Mouse (Mus musculus) heart, embryonic 14.5 days (tissue): ENCODE results near the gene Mgll. TPM values are rescaled to one million over a fixed set of nuclear protein-coding genes. Genes with fewer than 3 reads are reported as not detected.

Source experiments
- ATAC-seq: fragments of 200-750 bp; cut with Nextera tagmentation; 2 replicates; pipeline ENCODE4 v1.8.0; 2017; ENCODE audit warnings: low read depth, moderate TSS enrichment; ENCODE audit not compliant: insufficient number of reproducible peaks, insufficient read depth, low FRiP score
- H3K27ac ChIP-seq, 2 experiments: fragments of 200-500 bp in 1 of 2; fragments of 300-500 bp in 1 of 2; sonication (generic) in 1 of 2; replicated peaks in 1 of 2; 2 replicates each; pipeline ENCODE4 v1.5.1; 2012 to 2014; ENCODE audit warnings: low read depth in 2 of 2, low read length in 2 of 2, control low read depth in 1 of 2, mild to moderate bottlenecking in 1 of 2, mixed read lengths in 1 of 2; ENCODE audit not compliant: control insufficient read depth in 1 of 2, insufficient read depth in 1 of 2
- H3K27me3 ChIP-seq: fragments of 300-500 bp; sonication (generic); 2 replicates; pipeline ENCODE4 v1.6.1; 2014; ENCODE audit warnings: mild to moderate bottlenecking, low read length, control low read depth; ENCODE audit not compliant: control insufficient read depth, insufficient read depth
- H3K36me3 ChIP-seq: fragments of 300-500 bp; sonication (generic); 2 replicates; pipeline ENCODE4 v1.6.1; 2014; ENCODE audit warnings: mild to moderate bottlenecking, control low read depth, low read length, mixed read lengths; ENCODE audit not compliant: control insufficient read depth, insufficient read depth
- H3K4me1 ChIP-seq, 2 experiments: fragments of 200-500 bp in 1 of 2; fragments of 300-500 bp in 1 of 2; sonication (generic) in 1 of 2; 2 replicates each; pipeline ENCODE4 v1.6.1; 2012 to 2014; ENCODE audit warnings: low read length in 2 of 2, control low read depth in 1 of 2, mixed read lengths in 1 of 2; ENCODE audit not compliant: control insufficient read depth in 2 of 2, insufficient read depth in 2 of 2
- H3K4me2 ChIP-seq: fragments of 300-500 bp; sonication (generic); 2 replicates; pipeline ENCODE4 v1.6.1; 2014; ENCODE audit warnings: mild to moderate bottlenecking, low read length
- H3K4me3 ChIP-seq, 2 experiments: fragments of 200-500 bp in 1 of 2; fragments of 300-500 bp in 1 of 2; sonication (generic) in 1 of 2; 2 replicates each; pipeline ENCODE4 v1.5.1; 2012 to 2014; ENCODE audit warnings: low read length in 2 of 2, mild to moderate bottlenecking in 2 of 2, control low read depth in 1 of 2, low read depth in 1 of 2, moderate library complexity in 1 of 2; ENCODE audit not compliant: control insufficient read depth in 1 of 2, insufficient read depth in 1 of 2
- H3K9ac ChIP-seq: fragments of 300-500 bp; sonication (generic); 2 replicates; pipeline ENCODE4 v1.6.1; 2014; ENCODE audit warnings: mild to moderate bottlenecking, low read length
- H3K9me3 ChIP-seq: fragments of 300-500 bp; sonication (generic); 2 replicates; pipeline ENCODE4 v1.6.1; 2016; ENCODE audit warnings: low read length, control low read depth; ENCODE audit not compliant: control insufficient read depth
- WGBS: fragments of 180-500 bp; shearing (Covaris S2); extraction: QIAGEN DNeasy Blood & Tissue Kit; methylation state at CpG from one replicate; pipeline ENCODE4 v1.1.7; 2014; 5-methylcytosine and 5-hydroxymethylcytosine counted together
- polyA plus RNA-seq: library from polyadenylated mRNA; unstranded; fragments of >200 nt; fragmentation: Nextera tagmentation; extraction: Ambion mirVana; gene quantifications from 2 replicates; pipeline ENCODE4 v1.2.1, GENCODE M21; 2014

Mgll gene
- polyA plus RNA-seq, 1 experiment from 2014 or later: 28.7 TPM

DNA sequence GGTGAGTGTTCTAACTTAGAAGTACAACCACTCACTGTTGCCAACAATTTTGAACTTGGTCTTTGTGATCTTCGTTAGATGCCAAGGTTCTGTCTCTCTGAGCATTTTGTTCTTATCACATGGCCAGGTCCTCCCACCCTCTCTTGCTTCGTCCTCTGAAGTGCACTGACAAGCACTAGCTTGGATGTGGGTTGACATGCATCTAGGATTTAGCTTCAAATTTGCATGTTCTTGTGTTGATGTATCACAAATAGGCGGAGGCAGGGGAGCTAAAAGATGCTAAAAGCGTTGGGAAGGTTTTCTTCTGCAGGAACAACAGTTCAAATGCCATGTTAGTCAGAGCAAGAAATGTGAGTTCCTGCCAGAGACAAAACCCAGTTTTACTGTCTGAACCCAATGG, 12.1 kb upstream of the Mgll start:
- H3K27me3 ChIP-seq: no peaks in the 10 kb centered on the region
- no peak overlapping the region for H3K27ac ChIP-seq
- 69% methylated on average over 4 of the region's 4 CpGs for WGBS
- no peaks in the 10 kb centered on the region for H3K36me3 ChIP-seq
- no peak overlapping the region for H3K4me3 ChIP-seq
- H3K9ac ChIP-seq: no peak overlapping the region
- no peaks in the 10 kb centered on the region for H3K9me3 ChIP-seq
- no peak overlapping the region for H3K4me2 ChIP-seq
- no peak for ATAC-seq
- no peaks in the 10 kb centered on the region; a peak in 1 of 4 replicates for H3K4me1 ChIP-seq

DNA sequence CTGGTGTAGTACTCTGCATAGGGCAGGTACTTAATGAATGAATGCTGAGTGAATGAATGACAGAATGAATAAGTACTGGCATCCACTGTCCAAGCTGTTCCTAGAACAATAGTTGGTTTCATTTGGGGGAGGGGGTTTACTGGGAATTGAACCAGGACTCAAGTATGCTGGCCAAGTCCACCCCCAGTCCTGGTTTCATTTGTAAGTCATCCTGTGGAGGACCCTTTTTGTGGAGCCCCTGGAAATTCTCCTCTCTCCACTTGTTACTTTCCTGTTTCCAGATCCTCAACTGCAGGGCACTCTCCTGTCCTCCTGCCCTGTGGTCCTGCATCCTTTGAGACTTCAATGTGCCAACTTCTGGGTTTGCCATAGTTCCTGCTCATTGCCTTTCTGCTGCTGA, 10.9 kb upstream of the Mgll start:
- Histone ChIP-seq H3K4me3 (no peak overlapping the region), H3K27ac (no peak overlapping the region), H3K9me3 (no peaks in the 10 kb centered on the region), H3K36me3 (no peaks in the 10 kb centered on the region), H3K4me2 (no peak overlapping the region), H3K4me1 (no peaks in the 10 kb centered on the region; a peak in 2 of 4 replicates), H3K27me3 (no peaks in the 10 kb centered on the region), H3K9ac (no peak overlapping the region)
- no peak for ATAC-seq

DNA sequence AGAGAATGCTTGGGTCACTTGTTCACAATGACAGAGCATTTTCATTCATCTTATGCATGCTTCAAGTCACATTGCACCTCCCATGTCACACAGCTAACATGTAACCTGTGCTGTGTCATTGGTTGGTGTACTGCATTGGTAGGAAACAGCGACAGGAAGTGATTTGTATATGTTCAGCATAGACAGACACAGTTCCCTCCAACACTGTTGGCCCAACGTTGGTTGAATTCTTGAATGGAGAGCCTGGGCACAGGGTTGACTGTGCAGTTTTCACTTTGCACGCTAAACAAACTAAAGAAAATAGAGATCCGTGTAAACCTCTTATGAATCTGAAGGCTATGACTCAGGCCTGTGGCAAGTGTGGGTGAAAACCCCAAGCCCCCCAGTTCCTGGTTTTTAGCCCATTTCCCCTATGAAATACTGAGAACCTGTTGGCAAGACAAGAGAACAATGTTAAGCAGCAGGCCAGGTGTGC, 10.0 kb upstream of the Mgll start:
- Histone ChIP-seq H3K4me1 (no peaks in the 10 kb centered on the region; a peak in 1 of 4 replicates), H3K4me3 (no peak overlapping the region), H3K9me3 (no peaks in the 10 kb centered on the region), H3K27me3 (no peaks in the 10 kb centered on the region), H3K4me2 (no peak overlapping the region), H3K27ac (no peak overlapping the region), H3K9ac (no peak overlapping the region), H3K36me3 (no peaks in the 10 kb centered on the region)
- WGBS: 79% methylated on average over 4 of the region's 4 CpGs
- no peak for ATAC-seq

DNA sequence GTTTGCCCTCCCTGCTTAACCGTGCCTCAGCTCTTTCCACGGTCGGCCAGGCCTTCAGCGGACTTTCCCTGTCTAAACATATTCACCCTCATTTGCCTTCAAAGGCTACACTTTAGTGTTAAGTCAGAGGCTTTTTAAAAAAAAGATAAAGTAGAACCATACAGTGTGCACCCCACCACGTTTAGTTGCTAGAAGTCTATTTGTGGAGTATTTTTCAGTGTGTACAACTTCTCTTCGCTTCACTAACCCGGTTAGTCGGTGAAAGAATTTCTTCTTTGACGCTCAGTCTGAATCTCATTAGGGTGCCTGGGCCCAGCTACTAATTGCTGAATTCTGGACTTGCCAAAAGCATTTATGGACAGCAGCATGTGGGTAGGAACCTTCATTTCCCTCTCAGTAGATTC, 8.8 kb upstream of the Mgll start:
- Histone ChIP-seq H3K9ac (no peak overlapping the region), H3K27ac (no peak overlapping the region), H3K4me1 (no peaks in the 10 kb centered on the region; a peak in 1 of 4 replicates), H3K36me3 (no peaks in the 10 kb centered on the region), H3K9me3 (no peaks in the 10 kb centered on the region), H3K27me3 (no peaks in the 10 kb centered on the region), H3K4me2 (no peak overlapping the region), H3K4me3 (no peak overlapping the region)
- ATAC-seq: no peak
- 82% methylated on average over 9 of the region's 9 CpGs for WGBS

DNA sequence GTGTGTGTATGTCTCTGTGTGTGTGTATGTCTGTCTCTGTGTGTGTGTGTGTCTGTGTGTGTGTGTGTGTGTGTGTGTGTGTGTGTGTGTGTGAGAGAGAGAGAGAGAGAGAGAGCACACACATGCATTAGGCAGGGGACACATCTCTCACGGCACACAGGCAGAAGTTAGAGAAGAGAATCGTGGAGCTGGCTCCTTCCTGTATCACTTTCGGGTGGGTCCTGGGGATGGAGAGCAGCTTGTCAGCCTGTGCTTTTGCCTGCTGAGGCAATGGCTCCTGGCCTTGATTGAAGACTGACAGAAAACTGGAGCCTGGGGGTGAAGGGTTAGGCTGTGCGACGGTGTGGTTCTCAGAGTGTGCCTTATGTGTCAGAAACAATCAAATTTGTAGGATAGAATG, 8.2 kb upstream of the Mgll start:
- no peak overlapping the region for H3K4me3 ChIP-seq
- no peak for ATAC-seq
- WGBS: 67% methylated on average over 5 of the region's 5 CpGs
- no peaks in the 10 kb centered on the region for H3K27me3 ChIP-seq
- H3K27ac ChIP-seq: no peak overlapping the region
- H3K9me3 ChIP-seq: no peaks in the 10 kb centered on the region
- no peak overlapping the region for H3K9ac ChIP-seq
- no peaks in the 10 kb centered on the region; a peak in 1 of 4 replicates for H3K4me1 ChIP-seq
- no peaks in the 10 kb centered on the region for H3K36me3 ChIP-seq
- no peak overlapping the region for H3K4me2 ChIP-seq

DNA sequence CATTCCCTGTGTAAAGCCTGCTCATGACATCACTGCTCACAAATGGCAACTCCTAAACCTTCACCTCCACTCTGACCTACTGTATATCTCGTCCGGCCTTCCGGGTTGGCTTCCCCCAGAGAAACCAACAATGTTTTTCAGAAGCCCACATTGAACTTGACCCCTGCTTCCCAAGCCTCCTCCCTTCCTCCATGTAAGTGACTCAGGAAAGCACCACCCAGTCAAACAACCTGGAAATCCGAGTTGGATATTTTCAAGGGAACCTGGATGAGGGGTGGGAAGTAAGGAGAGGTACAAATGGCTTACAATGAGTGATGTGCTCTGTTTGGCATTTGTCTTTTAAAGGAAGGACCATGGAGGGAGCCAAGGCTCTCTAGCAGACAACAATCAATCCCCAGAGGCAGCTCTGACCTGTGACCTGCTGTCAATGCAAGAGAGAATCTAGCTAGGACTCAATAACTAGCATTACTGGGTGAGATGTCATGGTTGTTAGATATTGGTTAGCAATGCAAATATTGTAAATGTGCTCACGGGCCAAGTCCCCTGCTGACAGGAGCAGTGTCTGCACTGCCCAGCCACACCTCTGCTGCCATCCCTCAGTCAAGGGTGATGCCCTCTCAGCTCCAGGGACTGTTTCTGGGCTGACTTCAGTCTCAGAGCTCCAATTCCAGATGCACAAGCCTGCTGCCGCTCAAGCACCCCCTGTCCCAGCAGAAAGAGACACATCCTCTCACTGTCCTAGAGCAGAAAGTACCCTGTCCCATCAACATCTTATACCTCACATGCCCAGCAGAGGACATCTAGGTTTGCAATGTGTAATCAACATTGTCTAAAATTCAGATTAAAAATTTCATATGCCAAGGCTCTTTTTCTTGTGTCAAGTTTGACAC, 6.8 kb upstream of the Mgll start:
- no peak overlapping the region for H3K4me3 ChIP-seq
- no peak overlapping the region for H3K27ac ChIP-seq
- no peak overlapping the region for H3K4me2 ChIP-seq
- no peaks in the 10 kb centered on the region for H3K27me3 ChIP-seq
- H3K9me3 ChIP-seq: no peaks in the 10 kb centered on the region
- H3K36me3 ChIP-seq: no peaks in the 10 kb centered on the region
- H3K4me1 ChIP-seq: no peaks in the 10 kb centered on the region; a peak in 1 of 4 replicates
- WGBS: 67% methylated on average over 6 of the region's 6 CpGs
- no peak overlapping the region for H3K9ac ChIP-seq
- no peak for ATAC-seq

DNA sequence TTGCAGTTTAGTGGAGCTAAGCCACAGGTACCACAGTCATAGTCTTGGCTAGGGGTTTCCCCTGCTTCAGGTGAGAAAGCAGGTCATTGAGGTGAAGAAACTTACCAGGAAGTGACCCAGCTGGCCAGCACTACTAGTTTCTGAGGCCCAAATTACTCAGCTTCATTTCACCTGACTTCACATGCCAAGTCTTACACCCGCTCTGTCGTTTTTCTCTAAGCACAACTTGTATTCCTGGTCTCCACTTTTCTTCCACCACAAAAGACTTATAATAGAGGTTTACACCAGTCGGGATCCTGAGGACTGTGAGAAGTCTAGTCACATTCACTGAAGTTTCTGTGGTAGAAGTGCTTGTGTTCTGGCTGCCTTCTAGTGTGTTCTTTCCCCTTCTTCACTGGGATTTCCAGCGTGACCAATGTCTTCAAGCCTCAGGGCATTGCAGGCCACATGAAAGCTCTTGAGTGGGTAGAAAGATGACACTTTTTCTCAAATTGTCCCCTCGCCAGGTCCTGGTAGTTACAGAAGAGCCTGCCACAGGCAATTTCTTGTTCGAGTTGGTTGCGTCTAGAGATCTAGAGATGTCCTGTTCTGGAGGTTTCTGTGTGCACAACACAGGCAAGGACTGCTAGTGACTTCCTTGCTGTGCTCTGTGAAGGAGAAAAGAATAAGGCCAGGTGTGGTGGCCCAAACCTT, 6.0 kb upstream of the Mgll start:
- H3K4me2 ChIP-seq: no peak overlapping the region
- 85% methylated on average over 7 of the region's 7 CpGs for WGBS
- H3K4me3 ChIP-seq: no peak overlapping the region
- no peaks in the 10 kb centered on the region for H3K36me3 ChIP-seq
- H3K4me1 ChIP-seq: no peaks in the 10 kb centered on the region; a peak in 1 of 4 replicates
- no peak for ATAC-seq
- no peak overlapping the region for H3K9ac ChIP-seq
- H3K27me3 ChIP-seq: no peaks in the 10 kb centered on the region
- no peaks in the 10 kb centered on the region for H3K9me3 ChIP-seq
- H3K27ac ChIP-seq: no peak overlapping the region
